Mouse (Mus musculus): ENCODE data around the gene Irf2bp1. TPM values are rescaled to one million over a fixed set of nuclear protein-coding genes. Genes with fewer than 3 reads are reported as not detected.

Irf2bp1 gene
- polyA plus RNA-seq (2012), result 5.0 and 5.5 TPM in 2 replicates

DNA sequence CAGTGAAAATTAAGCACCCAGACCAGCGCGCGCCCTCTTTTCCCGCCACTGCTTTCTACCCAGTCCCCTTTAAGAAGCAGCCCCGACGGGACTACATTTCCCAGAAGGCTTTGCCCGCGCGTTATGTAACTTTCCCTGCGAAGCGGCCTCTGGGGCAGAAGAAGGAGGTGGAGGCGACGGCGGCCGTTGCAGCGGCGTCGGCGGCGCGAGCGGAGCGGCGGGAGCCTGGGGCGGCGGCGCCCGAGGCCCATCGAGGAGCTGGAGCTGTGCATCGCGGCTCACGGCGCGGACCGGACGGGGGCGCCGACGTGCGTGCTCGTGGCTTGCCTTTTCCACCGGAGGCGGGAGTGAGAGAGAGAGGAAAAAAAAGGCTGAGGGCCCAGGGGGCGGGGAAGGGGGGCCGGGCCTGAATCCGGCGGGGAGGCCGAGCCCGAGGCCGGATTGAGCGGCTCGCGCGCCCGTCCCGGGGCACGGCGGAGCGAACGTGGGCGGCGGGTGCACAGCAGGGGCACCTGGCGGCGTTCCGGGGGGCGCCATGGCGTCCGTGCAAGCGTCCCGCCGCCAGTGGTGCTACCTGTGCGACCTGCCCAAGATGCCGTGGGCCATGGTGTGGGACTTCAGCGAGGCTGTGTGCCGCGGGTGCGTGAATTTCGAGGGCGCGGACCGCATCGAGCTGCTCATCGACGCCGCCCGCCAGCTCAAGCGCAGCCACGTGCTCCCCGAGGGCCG, at the start of gene Irf2bp1:
Gene Irf2bp1 (plus strand): TSS at position 143 of the 729 bp plus-strand sequence.
- Histone ChIP-seq H3K9me3 (ENCODE audit: control insufficient read depth, low read length) (peaks cover 4% of the 10 kb centered on the region), H3K4me3 (replicated peaks) (peak within 1 kb of the TSS; percentile 84), H3K27me3 (ENCODE audit: control insufficient read depth) (no peaks in the 10 kb centered on the region), H3K4me1 (ENCODE audit: control insufficient read depth) (peaks cover 69% of the 10 kb centered on the region), H3K36me3 (ENCODE audit: control insufficient read depth) (peaks cover 27% of the 10 kb centered on the region)
- TF ChIP-seq GATA1 (IDR thresholded peaks at IDR 0.05; ENCODE audit: low read length), result no peak
- TF ChIP-seq TAL1 (IDR thresholded peaks at IDR 0.05; ENCODE audit: low read length), result no peak

DNA sequence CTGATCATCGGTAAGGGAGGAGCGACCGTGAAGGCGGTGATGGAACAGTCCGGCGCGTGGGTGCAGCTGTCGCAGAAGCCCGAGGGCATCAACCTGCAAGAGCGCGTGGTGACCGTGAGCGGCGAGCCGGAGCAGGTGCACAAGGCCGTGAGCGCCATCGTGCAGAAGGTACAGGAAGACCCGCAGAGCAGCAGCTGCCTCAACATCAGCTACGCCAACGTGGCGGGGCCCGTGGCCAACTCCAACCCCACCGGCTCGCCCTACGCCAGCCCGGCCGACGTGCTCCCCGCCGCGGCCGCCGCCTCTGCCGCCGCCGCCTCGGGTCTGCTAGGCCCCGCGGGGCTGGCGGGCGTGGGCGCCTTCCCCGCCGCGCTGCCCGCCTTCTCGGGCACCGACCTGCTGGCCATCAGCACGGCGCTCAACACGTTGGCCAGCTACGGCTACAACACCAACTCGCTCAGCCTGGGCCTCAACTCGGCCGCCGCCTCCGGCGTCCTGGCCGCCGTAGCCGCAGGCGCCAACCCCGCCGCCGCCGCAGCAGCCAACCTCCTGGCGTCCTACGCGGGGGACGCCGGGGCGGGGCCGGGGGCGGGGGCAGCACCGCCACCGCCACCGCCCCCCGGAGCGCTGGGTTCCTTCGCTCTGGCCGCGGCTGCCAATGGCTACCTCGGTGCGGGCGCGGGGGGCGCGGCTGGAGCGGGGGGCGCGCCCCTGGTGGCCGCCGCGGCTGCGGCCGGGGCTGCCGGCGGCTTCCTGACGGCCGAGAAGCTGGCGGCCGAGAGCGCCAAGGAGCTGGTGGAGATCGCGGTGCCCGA, 46.1 kb upstream of the Irf2bp1 start:
- Histone ChIP-seq H3K4me1 (ENCODE audit: control insufficient read depth) (no peaks in the 10 kb centered on the region; the same call in 1 of the 2 replicates), H3K9me3 (ENCODE audit: control insufficient read depth, low read length) (peaks cover 7% of the 10 kb centered on the region; the same call in 1 of the 2 replicates), H3K36me3 (ENCODE audit: control insufficient read depth) (no peaks in the 10 kb centered on the region), H3K4me3 (replicated peaks) (peak overlapping the region; percentile 42), H3K27me3 (ENCODE audit: control insufficient read depth) (peaks cover 79% of the 10 kb centered on the region)
- TF ChIP-seq GATA1 (IDR thresholded peaks at IDR 0.05; ENCODE audit: low read length) (no peak), TAL1 (IDR thresholded peaks at IDR 0.05; ENCODE audit: low read length) (no peak)

GRCm38 (mm10) chr7:18958384-18958766, 45.5 kb upstream of the Irf2bp1 start:
- Histone ChIP-seq H3K27me3 (ENCODE audit: control insufficient read depth) (peaks cover 85% of the 10 kb centered on the region), H3K9me3 (ENCODE audit: control insufficient read depth, low read length) (peaks cover 7% of the 10 kb centered on the region; the same call in 1 of the 2 replicates), H3K4me1 (ENCODE audit: control insufficient read depth) (no peaks in the 10 kb centered on the region; the same call in 1 of the 2 replicates), H3K36me3 (ENCODE audit: control insufficient read depth) (no peaks in the 10 kb centered on the region), H3K4me3 (replicated peaks) (peak overlapping the region; percentile 29)
- no peak for TF ChIP-seq TAL1 (IDR thresholded peaks at IDR 0.05; ENCODE audit: low read length)
- TF ChIP-seq GATA1 (IDR thresholded peaks at IDR 0.05; ENCODE audit: low read length), result no peak

DNA sequence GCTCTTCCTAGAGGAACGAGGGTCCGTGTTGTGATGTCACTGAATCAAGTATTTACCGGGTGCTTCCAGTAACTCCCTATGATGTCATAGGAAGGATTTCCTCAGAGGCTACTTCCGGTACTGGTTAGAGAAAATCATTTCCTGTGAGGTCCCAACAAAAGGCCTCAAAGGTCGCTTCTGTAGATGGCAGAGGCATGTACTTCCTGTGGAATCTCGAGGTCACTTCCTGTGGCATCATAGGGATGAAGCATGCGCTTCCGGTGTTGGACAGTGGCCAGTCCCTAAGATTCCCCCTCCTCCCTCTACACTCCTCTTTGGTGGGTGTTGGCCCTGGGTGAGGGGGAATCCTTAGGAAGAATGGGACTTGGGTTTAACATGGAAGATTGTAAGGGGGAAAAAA, 44.4 kb upstream of the Irf2bp1 start:
- Histone ChIP-seq H3K4me3 (replicated peaks) (no peak overlapping the region), H3K36me3 (ENCODE audit: control insufficient read depth) (no peaks in the 10 kb centered on the region), H3K4me1 (ENCODE audit: control insufficient read depth) (no peaks in the 10 kb centered on the region; the same call in 1 of the 2 replicates), H3K9me3 (ENCODE audit: control insufficient read depth, low read length) (peaks cover 7% of the 10 kb centered on the region; the same call in 1 of the 2 replicates), H3K27me3 (ENCODE audit: control insufficient read depth) (peaks cover 95% of the 10 kb centered on the region)
- TF ChIP-seq TAL1 (IDR thresholded peaks at IDR 0.05; ENCODE audit: low read length), result no peak

DNA sequence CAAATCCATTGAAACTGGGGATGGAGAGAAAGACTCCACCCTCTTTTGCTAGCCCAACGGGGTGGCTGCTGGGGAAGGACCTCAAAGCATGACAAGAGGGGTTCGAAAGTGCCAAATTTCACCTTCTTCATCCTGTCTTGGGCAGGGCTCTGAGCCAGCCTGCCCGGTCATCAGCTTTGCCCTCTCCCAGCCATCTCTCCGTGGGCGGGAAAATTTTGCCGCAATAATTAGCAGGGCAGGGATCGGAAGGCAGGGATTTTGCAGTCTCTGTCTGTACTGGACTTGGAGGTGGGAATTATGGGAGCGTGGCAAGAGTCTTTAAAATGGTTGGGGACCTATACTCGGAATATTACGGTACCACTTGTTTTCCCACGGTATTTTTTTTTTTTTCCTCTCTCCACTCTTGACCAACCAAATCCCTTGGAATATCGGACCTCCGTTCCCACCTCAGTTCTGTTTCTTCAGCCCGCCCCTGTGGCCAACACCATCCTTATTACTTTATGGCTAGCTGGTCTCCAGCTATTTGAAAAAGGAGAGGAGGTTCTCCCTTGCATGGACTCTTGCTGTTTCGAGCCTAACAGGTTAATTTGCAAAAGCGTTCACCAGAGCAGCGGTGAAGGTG, 41.6 kb upstream of the Irf2bp1 start:
- Histone ChIP-seq H3K4me1 (ENCODE audit: control insufficient read depth) (no peaks in the 10 kb centered on the region; the same call in 1 of the 2 replicates), H3K27me3 (ENCODE audit: control insufficient read depth) (peaks cover 94% of the 10 kb centered on the region), H3K9me3 (ENCODE audit: control insufficient read depth, low read length) (peaks cover 7% of the 10 kb centered on the region; the same call in 1 of the 2 replicates), H3K4me3 (replicated peaks) (no peak overlapping the region), H3K36me3 (ENCODE audit: control insufficient read depth) (no peaks in the 10 kb centered on the region)
- TF ChIP-seq TAL1 (IDR thresholded peaks at IDR 0.05; ENCODE audit: low read length), result no peak

DNA sequence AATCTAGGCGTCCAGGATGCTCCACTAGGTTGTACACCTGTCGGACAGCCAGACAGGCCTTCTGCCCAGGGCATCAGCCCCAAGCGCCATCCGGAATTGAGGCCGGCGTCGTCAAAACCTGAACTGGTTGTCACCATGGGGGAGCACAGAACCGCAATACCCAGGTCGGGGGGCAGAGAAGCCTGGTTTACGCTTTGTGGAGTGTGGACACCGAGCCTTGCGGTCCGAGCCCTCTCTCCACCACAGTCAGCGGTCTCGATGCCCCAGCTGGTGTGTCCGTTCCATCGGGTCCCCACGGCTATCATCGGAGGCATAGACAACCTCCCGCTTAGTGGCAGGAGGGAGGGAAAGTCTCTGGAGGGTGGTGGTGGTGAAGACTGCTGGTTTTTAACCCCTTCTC, 41.0 kb upstream of the Irf2bp1 start:
- Histone ChIP-seq H3K27me3 (ENCODE audit: control insufficient read depth) (peaks cover 90% of the 10 kb centered on the region), H3K36me3 (ENCODE audit: control insufficient read depth) (no peaks in the 10 kb centered on the region), H3K4me1 (ENCODE audit: control insufficient read depth) (no peaks in the 10 kb centered on the region; the same call in 1 of the 2 replicates), H3K4me3 (replicated peaks) (no peak overlapping the region), H3K9me3 (ENCODE audit: control insufficient read depth, low read length) (peaks cover 3% of the 10 kb centered on the region; the same call in 1 of the 2 replicates)
- no peak for TF ChIP-seq TAL1 (IDR thresholded peaks at IDR 0.05; ENCODE audit: low read length)
- no peak for TF ChIP-seq GATA1 (IDR thresholded peaks at IDR 0.05; ENCODE audit: low read length)

- TF ChIP-seq GATA1 (IDR thresholded peaks at IDR 0.05; ENCODE audit: low read length) (no peak), TAL1 (IDR thresholded peaks at IDR 0.05; ENCODE audit: low read length) (no peak)
- H3K27me3 ChIP-seq (ENCODE audit: control insufficient read depth), result peaks cover 84% of the 10 kb centered on the region
- H3K36me3 ChIP-seq (ENCODE audit: control insufficient read depth), result no peaks in the 10 kb centered on the region
- H3K4me3 ChIP-seq (replicated peaks), result no peak overlapping the region
- H3K9me3 ChIP-seq (ENCODE audit: control insufficient read depth, low read length), result peaks cover 2% of the 10 kb centered on the region; the same call in 1 of the 2 replicates
- no peaks in the 10 kb centered on the region; the same call in 1 of the 2 replicates for H3K4me1 ChIP-seq (ENCODE audit: control insufficient read depth)
Observed at GRCm38 (mm10) chr7:18963294-18963843, 40.5 kb upstream of the Irf2bp1 start.

GRCm38 (mm10) chr7:18965312-18965711, 38.5 kb upstream of the Irf2bp1 start:
- H3K9me3 ChIP-seq (ENCODE audit: control insufficient read depth, low read length), result no peaks in the 10 kb centered on the region; the same call in 1 of the 2 replicates
- no peak for TF ChIP-seq GATA1 (IDR thresholded peaks at IDR 0.05; ENCODE audit: low read length)
- TF ChIP-seq TAL1 (IDR thresholded peaks at IDR 0.05; ENCODE audit: low read length), result no peak
- no peaks in the 10 kb centered on the region; the same call in 1 of the 2 replicates for H3K4me1 ChIP-seq (ENCODE audit: control insufficient read depth)
- peaks cover 65% of the 10 kb centered on the region for H3K27me3 ChIP-seq (ENCODE audit: control insufficient read depth)
- H3K4me3 ChIP-seq (replicated peaks), result no peak overlapping the region
- no peaks in the 10 kb centered on the region for H3K36me3 ChIP-seq (ENCODE audit: control insufficient read depth)
